Mouse (Mus musculus): Measurements from ENCODE around the gene Tnik.

The Tnik gene

DNA sequence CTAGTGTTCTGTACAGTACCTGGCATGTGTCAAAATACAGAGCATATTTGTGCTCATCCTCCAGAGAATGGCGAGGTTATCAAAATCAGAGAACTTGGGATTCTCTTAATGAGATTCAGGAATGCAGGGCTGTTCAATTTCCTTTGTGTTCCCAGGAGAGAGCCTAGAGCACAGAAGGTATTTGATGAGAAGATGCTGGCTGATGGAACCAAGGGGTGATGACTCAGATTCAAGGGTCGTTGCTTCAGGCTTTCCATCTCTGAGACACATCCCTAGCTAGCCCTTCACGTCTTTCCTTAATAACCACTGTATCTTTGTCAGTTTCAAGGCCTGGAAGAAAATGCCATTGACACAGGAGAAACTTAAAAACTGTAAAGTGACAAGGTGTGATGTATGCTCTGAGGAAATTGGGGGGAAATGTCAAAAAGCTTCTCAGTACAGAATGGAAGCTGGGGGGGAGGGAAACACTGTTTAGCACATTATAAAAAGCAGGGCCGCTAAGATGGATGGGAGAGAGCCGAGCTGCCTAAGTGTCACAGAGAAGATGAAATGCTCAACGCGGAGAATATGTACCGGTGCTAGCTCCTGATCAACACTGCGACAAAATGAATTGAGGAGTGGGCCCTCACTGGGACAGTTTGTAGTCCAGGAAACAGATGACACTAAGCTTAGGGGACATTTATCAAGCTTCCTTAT, 380.4 kb downstream of the Tnik start:
- no peak for DNase-seq

DNA sequence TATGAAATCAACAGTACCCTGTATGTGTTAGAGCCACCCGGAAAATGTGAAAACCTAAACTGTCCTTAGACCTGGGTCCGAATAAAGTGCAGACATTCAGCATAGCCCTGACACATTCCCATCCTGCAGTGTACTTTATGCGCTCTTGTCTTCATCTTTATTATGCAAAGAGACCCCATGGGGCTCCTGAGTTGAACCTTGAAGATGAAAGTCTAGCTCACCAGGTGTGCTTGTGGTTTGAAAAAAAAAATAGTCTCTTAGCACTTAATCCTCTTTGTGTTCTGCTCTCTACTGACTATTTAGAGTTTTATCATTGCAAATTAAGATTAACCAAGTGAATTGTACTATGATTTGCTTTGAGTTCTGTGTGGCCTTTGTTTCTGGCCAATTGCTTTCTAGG, 389.6 kb downstream of the Tnik start:
- no peak for DNase-seq

DNA sequence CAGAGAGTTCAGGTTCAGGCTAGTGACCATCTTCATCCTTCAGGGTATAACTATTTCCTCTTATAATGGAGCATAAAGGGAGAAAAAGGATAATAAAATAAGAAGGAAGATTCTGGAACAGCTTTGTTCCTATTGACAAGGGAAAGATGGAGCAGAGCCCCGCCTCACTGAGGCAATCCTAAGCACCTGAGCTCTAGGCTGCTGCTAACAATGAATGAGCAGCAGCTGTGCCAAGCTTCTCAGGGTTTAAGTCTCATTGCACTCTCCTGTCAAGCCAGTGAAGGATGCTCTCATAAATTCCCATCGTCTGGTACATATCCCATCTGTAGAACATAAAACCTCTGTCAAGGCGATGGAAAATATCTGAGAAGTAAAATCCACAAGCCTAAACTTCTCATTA, 390.0 kb downstream of the Tnik start:
- no peak for DNase-seq

DNA sequence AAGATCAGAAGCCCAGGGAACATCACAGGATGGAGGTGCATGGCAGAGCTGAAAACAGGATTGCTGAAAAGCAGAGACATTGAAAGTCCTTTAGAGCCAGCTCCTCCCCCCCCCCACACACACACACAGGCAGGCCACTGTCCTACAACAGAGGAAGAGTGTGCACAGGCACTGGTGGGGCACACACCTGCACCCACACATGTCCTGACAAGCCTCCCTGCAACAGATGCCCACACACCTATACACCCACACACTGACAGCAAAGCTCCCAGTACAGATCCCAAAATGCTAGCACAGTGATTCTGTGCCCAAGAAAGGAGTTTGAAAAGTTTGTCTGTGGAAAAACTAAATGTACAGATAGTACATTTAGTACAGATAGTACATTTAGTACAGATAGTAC, 391.7 kb downstream of the Tnik start:
- DNase-seq: no peak

DNA sequence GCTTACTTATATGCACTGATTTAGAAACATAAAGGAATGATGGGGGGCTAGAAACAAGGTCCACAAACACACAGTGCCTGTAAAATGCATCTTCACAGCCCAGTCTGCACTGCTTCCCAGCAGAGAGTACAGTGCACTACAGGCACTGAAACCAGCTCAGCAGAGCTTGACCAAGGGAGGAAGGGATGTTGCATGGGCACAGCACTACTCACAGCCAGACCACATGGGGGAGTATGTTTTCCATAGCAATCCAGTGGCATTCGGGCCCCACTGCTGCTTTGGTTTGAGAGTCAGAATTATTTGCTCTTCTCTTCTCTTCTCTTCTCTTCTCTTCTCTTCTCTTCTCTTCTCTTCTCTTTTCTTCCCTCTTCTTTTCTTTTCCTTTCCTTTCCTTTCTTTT, 395.3 kb downstream of the Tnik start:
- DNase-seq: no peak

DNA sequence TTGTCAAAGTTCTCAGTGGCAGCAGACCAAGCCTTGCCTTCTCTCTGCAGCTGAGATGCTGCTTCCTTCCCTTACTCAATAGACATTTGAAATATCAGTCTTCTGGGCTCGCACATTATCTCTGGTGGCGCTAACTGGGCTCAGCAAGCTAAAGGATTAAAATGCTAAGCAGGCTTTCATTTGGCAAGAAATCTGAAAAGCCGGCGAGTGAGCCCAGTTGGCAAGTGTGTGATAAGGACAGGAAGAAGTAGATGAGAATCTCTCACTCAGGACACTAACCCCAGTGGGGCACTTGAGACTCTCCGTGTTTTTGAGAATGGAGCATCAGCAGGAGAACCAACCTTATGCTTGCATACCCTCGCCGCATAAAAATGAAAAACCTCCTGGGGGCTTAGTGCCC, 417.8 kb downstream of the Tnik start:
- no peak for DNase-seq

DNA sequence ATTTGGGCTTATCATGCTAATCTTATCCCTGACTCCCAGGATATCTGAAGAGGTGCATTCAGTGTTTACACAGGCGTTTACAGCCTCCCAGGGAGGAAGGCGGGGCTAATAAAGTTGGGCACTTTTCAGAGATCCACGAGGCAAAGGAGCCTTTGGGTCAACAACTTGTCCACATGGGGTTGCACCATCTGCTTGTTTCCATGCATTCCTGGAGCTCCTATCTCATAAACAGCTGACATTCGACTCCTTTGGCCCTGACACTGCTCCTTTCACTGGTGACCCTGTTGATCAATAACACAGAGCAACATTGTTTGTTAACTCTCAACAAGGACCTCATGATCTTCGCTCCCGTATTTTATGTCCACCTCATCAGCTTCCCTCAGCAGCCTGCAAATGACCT, 418.9 kb downstream of the Tnik start:
- DNase-seq: no peak

DNA sequence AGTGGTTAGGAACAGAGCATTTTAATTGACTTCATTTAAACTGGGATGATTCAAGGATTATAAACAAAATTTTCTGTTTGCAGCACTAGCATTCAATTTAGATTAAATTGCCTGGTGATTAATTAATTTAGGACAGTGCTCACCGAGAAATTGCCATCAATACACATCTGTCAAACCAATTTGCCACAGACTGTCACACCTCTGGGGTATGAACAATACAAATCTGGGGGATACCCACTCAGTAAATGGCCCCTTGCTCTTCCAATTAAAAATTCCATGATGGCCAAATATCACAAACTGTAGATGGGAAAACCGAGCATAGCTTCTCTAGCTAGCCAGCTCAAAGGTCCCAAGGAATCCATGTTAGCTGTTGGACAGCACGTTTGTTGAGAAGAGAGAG, 419.4 kb downstream of the Tnik start:
- DNase-seq: no peak

DNA sequence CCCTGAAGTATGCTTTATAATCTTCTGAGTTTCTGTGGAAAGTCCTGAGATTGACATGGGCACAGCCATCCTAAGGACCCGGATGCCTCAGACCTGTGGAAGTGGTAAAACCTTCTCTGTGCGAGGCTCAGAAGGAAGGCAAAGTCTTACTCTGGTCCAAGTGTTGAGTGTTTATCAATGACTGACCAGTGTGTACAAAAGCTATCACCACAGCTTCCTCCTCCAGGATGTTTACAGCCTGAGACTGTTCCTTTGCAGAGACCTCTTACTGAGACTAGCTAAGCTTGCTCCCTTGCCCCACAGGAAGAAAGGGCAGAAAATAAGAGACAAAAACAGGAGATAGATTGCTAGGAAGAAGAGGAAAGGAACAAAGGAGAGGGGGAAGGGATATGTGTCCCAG, 422.5 kb downstream of the Tnik start:
- no peak for DNase-seq

DNA sequence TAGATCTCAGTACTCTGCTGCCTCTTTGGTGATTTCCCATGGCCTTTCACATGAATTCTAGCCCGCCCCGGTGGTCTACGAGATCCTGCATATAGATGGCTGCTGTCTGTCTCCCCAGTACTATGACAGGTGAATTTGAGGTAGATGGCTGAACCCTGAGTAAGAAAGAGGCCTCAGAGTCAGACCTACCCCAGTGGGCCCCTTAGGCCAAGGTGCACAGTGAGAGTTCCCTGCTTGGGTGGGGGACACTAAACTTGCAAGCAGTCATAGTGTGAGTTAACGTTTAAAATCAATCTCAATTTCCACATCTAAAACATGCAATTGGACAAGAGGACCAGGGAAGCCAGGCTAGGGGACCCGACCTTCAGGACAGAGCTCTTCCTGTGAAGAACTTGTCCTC, 431.8 kb downstream of the Tnik start:
- DNase-seq: no peak

DNA sequence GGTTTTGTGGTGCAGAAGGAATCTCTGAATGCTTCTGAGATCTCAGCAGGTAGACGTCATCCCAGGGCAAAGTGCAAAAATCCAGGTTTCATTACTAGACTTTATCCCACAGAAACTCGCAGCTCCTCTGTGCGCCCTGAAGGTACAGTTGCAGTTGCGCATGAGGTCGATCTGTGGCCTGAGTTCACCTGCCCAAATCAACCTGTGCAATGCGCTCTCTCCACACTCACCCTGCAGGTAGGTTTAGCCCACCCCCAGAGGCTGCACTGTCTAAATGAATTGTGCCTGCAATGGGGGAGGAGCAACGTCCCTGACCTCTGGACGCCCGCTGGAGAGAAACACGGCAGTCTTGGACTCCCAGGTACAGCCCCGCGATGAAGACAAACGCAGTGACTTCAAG, 432.6 kb downstream of the Tnik start:
- DNase-seq: no peak

DNA sequence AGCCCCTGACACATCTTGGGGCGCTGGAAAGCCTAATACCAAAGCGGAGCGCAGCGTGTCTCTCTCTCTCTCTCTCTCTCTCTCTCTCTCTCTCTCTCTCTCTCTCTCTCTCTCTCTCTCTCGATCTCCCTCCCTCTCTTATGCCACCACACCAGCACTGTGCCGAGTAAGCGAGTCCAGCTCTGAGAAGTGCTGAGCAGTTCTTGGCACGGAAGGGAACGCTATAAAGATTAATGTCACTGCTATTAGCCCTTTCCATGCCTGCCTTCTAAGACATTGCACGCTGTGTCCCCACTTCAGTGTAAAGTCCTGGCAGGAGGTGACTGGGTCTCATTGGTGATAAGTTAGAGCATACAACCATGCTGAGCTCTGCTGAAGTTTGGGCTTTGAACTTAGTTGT, 433.1 kb downstream of the Tnik start:
- DNase-seq: no peak

DNA sequence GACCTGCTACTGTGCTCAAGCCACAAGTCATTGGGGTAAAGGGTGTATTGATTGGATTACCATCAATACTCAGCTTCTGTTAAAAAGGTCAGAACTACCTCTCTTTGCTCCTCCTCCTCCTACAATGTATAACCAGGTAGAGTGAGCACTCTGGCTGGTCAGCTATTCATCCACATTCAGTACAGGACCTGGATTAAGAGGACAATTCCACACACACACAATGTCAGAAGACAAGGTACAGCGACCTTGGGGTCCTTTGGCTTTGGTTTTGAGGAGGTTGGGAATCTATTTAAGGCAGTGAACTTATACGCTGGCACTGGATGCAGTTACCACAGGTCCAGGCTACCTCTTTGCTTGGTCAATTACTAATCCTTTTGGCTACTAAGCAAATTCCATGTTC, 434.8 kb downstream of the Tnik start, which contains the start of gene Slc2a2:
Slc2a2 (plus strand) TSS at position 107 of the 400 bp plus-strand sequence.
- no peak for DNase-seq

DNA sequence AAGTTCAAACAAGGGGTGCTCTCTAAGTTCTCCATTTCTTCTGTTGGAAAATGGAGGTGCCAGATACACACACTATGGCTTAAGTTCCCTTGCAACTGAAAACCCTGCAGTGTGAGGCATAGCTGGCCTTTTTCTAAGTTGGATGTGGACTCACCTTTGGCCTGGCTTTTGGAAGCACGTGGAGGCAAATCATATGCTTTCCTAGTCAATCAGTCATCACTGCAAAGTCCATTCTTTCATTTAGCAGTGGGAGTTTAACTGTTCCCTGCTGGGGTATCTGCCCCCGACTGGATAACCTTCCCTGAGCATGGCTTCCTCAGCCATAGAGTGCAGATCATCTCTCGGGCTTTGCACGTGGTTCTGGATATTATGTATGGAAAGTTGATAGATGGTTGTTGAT, 436.6 kb downstream of the Tnik start:
- DNase-seq: no peak

DNA sequence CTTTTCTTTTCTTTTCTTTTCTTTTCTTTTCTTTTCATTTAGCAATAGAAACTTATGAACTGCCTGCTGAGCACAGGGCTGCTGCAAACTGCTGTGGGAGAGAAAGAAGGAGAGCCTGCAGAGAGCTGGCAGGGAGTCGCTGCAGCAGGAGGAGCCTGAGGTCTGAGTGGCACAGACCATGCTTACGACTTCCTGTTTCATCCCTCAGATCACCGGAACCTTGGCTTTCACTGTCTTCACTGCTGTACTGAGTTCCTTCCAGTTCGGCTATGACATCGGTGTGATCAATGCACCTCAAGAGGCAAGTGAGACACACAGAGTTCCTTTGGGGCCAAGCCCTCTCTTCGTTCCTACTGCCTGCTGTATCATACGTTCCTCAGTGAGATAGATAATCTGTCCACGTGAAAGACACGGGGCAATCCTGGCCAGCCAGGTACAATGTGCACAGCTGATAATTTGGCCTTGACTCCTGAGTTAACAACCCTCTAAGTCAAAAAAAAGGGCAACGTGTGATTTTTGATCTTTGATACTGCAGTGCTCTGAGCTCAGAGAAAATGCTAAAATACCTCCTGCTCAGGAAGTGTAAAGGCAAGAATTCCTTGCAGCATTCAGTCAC, 442.6 kb downstream of the Tnik start:
- DNase-seq: no peak

DNA sequence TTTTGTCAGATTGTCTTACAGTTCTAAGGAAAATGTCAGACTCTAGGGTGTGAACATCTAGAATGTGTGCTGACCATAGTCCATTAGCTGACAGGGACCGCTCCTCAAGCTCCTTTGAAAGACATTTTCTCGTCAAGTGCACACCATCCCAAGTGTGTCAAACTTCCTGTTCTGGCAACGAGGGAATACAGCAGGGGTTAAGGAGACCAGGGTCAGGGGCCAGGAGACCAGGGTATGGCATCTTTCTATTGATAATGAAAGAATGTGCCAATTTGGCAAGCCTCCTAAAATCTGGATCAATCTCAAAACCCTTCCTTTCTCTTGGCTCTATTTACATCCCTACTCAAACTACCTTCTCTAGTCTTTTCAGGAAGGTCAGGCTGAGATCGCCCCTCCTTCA, 443.7 kb downstream of the Tnik start:
- no peak for DNase-seq

DNA sequence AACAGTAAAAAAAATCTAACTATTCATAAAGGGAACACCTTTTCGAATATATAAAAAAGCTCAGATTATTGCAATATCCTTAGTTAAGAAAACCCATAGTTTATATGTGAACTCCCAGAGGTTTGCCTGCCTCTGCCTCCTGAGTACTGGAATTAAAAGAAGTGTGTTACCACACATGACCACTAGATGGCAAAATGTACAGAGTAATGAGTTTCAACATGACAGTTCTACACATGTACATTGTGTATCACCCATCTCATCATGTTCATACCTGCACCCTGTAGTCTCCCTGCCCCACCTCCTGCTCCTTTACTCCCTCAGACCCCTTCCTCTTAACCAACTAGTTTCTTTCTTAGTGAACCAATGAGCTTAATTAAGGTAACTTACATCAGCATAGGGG, 446.7 kb downstream of the Tnik start:
- DNase-seq: no peak

DNA sequence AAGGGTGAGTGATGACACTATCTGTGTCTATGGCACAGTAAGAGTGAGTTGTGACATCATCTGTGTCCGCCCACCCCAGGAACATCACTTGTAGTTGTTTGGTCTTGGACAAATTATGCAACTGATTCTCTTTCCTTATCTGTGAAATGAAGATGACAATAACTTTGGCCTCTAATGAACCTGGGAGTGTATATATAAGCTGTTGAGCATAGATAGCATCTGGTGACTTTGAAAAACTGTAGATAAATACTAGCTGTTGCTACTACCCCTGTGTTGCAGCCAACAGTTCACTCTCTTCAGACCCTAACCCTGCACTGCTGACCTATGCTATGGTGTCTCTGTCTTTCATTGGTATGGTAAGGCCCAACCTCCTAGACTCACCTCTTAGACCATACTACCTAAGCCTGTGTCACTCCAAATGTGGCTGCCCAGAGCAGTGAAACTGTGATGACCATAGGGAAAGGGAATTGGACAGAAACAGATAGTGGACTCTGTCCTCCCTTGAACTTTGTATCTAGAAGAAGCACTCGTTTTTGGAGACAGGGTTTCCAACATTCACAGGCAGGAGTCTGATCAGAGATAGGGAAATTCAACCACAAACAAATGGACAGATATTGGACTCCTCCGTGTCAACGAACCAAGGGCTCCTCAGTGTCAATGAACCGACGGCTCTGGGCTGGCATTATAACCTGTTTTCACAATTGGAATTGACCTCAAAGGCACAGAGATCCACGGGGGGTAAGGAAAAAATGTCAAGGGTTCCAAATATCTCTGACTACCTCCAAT, 451.1 kb downstream of the Tnik start:
- DNase-seq: no peak

DNA sequence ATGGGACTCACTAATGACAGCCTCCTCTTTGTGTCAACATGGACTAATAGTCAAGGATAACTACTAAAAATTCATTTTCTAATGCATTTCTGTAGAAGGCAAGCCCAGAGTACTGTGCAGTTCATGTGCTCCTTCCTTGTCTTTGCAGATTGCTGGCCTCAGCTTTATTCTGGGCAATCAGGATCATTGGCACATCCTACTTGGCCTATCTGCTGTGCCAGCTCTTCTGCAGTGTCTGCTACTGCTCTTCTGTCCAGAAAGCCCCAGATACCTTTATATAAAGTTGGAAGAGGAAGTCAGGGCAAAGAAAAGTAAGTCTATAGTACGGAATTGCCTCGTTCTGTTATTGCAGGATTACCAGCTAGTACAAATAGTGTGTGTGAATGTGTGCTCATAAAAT, 455.5 kb downstream of the Tnik start:
- DNase-seq: no peak

DNA sequence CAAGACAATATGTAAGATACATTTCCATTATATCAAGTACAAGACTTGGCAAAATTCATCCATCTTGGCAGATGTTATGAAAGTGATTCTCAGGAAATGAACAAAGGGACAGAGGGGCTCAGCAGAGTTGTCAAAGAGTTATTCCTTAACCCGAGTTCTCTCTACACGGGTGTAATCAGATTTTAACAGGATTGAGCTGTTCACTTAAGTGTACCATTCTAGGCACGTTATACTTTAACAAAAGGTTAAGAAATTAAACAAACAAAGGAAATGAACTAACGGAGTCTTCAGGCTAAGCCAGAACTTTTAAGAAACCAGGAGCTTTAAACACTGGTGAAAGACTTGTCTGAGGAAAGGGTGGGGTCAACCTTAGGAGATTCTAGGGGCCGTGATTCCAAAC, 458.2 kb downstream of the Tnik start:
- no peak for DNase-seq

DNA sequence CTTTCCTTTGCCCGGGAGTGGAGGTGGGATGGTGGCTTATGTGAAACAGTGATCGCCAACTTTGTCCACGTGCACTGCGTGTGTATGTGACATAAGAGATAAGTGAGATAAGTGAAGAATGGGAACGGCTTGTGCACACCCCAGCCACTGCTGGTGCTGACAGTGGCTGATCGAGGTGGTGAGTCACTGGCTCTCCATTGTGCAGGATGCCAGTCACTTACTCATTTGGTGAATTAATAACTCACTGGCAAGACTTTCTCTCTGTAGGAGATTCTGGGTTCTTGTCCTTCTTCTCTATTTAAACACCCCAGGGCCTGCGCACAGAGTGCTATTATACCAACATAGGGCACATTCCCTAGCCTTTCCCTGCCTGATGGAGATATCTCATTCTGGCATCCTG, 458.8 kb downstream of the Tnik start:
- no peak for DNase-seq

DNA sequence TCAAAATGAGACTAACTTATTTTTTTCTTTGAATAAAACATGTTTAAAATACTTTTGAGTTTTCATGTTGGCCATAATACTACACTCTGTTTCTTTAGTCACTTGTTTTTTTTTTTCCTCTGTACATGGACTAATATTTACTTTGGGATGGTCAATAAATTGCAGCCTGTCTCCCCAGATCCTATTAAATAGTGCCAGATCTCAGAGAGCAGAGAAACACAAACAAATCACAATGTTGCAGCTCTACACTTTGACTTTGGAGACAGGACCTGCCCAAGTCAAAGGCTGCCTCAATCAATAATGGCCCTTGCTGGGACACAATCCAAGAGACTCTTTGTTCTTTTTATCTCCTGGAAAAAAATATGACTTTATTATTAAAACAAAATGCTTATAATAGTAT, 459.5 kb downstream of the Tnik start:
- no peak for DNase-seq

DNA sequence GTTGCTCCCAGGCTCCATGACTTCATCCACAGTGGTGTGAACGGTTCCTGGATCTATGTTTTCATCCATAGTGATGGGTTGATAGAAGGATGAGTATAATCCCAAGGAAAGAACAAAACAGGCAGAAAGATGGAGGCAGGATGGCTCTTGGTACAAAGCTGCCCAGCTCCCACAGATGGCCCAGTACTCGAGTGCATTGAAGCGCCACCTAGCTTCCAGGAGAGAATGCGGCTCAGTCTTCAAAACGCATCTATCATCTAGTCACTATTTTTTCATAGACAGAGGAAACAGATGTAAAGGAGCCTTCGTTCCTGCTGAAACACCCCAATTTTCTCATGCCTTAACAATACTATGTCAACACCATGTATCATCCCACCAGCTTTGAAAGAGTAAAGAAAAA, 460.5 kb downstream of the Tnik start:
- DNase-seq: no peak

DNA sequence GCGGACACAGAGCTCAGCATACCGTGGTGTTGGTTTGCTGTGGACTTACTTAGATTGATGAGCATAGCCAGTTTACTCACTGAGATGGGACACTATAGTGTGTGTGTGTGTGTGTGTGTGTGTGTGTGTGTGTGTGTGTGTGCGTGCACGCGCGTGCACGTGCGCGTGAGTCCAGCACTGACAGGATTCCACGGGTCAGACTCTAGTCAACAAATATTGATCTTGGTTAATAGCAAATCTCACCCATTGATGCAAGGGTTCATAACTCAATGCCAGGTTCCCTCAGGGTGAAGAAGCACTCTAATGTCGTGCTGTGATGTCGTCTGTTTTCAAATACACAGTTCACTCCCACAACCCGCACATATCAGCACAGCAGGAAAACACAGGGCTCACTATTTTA, 462.2 kb downstream of the Tnik start:
- no peak for DNase-seq

Measured in cerebellum, adult 8-10 months (tissue).